Comparison of ENCODE assay signal across 19 mouse cellular contexts in genomic region chr3:100164991-100165390, GRCm38 (mm10).
"Had no signal": no experiment of that assay in that cellular context is flagged by ENCODE, and none has a peak within 500 bp of the region (broad histone marks: within the 10 kb centered on the region; RNA-seq: fewer than 3 reads in every experiment).

No protein-coding gene starts in this region.

- H3K27me3 ChIP-seq: limb, embryonic 12.5 days; limb, embryonic 15.5 days; midbrain, embryonic 12.5 days; midbrain, embryonic 15.5 days; neural tube, embryonic 13.5 days had no signal

- H3K9me3 ChIP-seq: limb, embryonic 12.5 days; limb, embryonic 15.5 days; midbrain, embryonic 12.5 days; midbrain, embryonic 15.5 days; neural tube, embryonic 13.5 days had no signal

- DNase-seq: kidney, adult 11 months; kidney, postnatal 14 days; kidney, postnatal 4 days; left cerebral cortex, postnatal 4 days; lung, embryonic 14.5 days; retina, postnatal 1 day; right cerebral cortex, postnatal 25 days; spleen, adult 18-20 months; thymus, adult 2 months; thymus, postnatal 14 days; thymus, postnatal 4 days had no signal

- ATAC-seq: lung, postnatal 0 days; midbrain, embryonic 15.5 days had no signal

- H3K4me2 ChIP-seq: limb, embryonic 12.5 days; limb, embryonic 15.5 days; lung, embryonic 14.5 days; midbrain, embryonic 12.5 days; midbrain, embryonic 15.5 days; neural tube, embryonic 13.5 days had no signal

- H3K27ac ChIP-seq: limb, embryonic 12.5 days; limb, embryonic 15.5 days; macrophage; midbrain, embryonic 12.5 days; midbrain, embryonic 15.5 days; neural tube, embryonic 13.5 days; stomach, postnatal 0 days had no signal

- H3K4me3 ChIP-seq: limb, embryonic 12.5 days; limb, embryonic 15.5 days; midbrain, embryonic 12.5 days; midbrain, embryonic 15.5 days; neural tube, embryonic 13.5 days had no signal

- H3K9ac ChIP-seq: limb, embryonic 12.5 days; limb, embryonic 15.5 days; lung, embryonic 14.5 days; midbrain, embryonic 12.5 days; midbrain, embryonic 15.5 days; neural tube, embryonic 13.5 days had no signal
